Mouse (Mus musculus) heart, adult 9 months (tissue): ENCODE results near the gene Ccrl2.
A peak's percentile ranks its signal among the peaks of the same experiment; 100 is the strongest.

Experiments used
- DNase-seq, 2 experiments: peaks; one replicate each; pipeline ENCODE4 v3.0.0; 2022; ENCODE audit warnings: low spot score in 2 of 2

Ccrl2 gene

DNA sequence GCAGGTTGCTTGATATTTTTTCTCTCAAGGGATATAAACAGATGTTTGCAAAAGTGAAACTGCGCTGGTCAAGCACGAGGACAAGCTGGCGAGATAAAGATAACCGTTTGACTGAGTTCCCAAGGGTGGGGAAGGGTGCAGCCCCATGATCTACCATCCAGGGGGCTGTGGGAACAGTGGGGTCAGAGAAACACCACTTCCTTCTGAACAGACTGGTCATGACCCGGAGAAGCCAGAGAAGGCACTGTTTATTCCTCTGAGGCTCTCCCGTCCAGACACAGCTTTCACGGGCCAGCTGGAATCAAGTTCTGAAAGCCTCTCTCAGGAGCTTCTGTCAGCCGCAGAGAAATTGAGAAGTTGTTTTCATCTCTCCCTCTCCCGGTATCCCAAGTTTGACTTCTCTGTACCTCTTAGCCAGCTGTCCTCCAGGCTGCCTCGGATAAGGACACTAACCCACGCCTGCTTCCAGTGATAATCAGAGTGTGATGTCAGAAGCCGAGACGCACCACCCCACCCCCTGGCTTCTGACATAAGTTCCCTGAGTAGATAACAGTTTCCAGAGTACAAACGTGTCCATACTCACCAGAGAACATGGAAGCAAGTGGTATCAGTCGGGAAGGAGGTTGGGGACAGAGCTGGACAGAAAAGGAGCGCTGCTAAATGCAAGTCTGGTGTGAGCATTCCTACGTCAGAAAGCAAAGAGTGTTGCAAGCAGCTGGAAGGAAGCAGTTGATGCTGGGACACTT, at the start of gene Ccrl2:
Ccrl2 (minus strand) TSS at position 722 of the 746 bp plus-strand sequence.
- peak; percentile 76 to 81 for DNase-seq

DNA sequence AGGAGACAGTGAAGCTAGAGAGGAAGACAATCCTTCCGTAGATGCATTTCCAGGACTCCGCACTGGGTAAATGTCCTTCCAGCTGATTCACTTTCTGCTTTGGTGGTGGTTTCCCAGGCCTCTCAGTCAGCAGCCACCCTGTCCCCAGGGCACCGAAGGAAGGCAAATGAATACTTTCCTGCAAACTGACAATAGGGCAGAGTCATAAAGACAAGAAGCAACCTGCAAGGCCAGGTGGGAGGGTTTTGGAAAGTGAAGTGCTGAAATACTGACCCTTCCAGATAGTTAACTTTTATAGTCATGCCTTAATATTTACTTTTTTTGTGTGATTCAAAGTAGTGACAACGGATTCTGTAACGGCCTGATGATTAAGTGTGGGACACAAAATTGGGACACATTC, 46.6 kb upstream of the Ccrl2 start:
- DNase-seq = no peak

DNA sequence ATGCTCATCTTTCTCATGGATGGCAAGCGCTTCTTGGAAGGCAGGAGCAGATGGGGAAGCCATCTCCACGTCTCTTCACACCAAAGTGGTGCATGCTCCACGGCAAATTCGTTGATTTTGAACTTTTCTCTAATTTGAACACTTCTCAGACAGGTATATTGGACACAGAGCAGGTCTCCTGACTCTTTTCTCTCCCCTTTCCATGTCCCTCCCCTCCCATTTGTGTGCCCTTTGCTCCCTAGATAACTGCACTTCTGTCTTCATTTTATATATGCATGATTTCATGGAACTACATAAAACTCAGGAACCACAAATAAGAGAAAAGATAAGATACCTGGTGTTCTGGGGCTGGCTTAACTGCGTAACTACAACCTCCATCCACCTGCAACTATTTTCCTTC, 46.0 kb upstream of the Ccrl2 start:
- DNase-seq = no peak

DNA sequence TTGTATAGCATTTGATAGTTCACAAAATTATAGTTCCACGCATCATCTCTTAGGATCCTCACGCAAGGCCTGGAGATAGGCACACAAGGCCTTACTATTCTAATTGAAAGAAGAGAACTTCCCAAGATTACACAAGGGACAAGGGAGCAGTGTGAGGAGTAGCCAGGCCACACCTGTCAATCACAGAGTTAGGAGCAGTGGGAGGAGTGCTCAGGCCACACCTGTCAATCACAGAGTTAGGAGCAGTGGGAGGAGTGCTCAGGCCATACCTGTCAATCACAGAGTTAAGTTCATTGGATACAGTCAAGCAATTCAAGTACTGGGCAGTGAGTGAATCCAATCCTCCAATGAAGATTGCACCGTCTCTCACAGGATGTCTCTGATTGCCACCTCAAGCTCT, 43.1 kb upstream of the Ccrl2 start:
- no peak for DNase-seq

DNA sequence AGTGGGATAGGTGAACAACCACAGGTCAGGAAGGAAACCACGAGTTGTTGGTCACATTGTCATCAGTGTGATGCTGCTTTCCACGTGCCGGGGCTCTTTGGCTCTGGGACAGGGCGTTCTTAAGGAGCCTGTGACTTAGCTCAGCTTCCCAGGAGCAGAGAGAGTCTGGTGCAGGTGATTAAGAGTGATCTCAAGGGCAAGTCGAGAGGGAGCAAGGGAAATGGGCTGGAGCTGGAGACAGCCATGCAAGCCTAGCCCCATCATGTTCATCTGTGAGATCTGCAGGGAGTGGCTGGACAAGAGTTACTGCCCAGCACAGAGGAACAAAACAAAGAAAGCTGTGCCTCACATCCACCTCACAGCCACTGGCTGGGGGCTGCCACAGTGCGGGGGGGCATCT, 40.2 kb upstream of the Ccrl2 start:
- DNase-seq = no peak

DNA sequence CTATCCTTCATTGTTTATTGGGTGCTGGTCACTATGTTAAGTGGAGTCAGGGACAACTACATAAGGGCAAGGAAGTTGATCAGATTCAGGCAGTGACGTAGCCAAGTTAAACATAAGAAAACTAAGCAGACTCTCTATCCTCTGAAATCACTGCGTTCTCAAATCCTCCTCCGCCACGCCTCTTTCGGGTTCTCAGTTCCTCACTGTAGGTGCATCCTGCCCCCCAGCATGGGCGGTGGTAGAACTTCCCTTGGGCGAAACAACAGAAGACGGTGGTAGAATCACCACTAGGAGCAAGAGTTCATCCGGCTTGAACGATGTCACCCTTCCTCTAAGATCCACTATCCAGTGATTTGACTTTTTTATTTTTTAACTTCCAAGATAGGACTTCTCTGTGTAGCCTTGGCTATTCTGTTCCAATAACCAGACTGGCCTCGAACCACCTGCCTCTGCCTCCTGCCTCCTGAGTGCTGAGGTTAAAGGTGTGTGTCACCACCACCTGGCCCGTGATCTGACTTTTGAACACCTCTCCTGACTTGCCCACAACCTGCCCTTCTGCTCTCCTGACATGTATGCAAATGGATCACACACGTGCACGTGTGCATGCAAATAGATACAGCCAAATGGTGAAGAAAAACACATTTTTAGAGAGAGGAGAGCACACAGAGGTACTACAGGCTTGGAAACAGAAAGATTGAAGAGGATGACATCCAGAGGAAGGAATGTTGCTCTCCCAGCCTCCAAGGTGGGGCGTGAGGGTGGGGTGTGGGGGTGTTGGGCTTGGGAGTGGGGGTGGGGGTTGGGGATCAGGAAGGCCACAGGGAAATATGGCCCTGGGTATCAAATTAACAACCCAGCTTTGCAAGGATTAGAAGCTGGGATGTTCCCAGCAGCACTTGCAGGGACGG, 39.4 kb upstream of the Ccrl2 start:
- no peak for DNase-seq

DNA sequence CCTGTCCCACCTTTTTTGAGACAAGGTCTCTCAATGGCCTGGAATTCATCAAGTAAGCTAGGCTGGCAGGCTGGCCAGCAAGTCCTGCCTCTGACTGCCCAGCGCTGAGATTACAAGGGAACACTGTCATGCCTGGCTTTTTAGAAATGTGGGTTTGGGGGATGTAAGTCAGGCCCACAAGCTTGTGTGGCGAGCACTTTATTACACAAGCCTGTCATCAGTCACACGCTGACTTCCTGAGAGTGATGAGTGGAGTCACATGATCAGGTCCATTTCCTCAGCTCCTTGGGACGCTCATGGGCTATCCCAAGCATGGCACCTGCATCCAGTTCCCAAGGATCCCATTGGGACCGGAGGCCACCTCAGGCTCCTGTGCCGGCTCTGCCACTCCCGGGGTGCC, 38.4 kb upstream of the Ccrl2 start:
- DNase-seq = no peak

DNA sequence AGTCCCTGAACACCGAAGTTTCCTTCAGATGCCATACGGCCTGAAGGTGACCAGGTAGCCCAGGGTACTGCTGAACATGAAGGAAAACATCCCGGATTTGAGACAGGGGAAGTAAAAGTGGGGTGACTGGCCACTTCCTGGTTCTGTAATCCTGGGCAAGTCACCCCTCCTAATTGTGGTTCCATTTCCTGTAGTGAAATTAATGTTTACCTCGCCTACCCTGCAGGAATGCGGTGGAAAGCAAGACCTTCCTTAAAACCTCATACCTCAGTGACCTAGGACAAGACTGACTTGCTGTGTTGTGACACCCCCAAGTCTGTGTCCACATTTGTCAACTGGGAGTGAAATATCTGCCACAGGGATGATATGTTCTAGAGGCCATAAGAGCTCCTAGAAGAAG, 37.3 kb upstream of the Ccrl2 start:
- DNase-seq = no peak

DNA sequence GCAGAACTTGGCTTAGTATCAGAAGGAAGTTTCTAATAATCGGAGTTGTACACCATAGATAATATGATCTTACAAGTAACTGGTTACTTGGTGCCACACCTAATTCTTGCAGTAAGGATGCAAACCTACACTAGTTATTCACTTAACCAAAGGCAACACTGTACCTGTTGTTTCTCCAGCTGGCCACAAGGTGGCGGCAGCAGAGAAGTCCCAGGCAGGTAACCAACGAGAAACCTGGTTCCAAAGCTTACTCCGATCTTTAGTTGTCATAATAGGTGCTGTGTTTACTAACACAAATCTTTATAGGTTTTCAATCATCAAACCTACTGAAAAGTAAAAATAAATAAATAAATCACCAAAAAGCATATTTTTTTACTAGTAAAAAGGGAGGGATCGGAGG, 35.8 kb upstream of the Ccrl2 start:
- DNase-seq = peak in 1 of 2 experiments; percentile 53

DNA sequence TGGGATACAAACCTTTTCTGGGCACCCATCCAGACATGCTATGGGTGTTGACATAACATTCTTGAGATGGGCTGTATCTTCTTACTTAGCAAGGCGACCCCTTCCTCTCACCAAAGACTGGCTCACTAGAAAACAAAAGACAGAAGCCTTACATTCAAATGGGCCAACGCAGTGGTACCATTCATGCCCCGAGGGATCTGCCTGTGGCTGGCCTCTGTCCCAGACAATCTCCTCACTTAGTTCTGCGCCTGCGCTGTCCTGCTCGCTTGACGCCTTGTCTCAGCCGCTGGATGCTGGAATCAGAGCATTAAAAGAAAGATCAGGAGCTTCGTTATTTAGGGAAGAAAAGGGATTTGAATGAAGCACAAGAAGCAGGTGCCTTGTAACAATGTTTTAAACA, 35.3 kb upstream of the Ccrl2 start:
- peak; percentile 17 to 64 for DNase-seq

DNA sequence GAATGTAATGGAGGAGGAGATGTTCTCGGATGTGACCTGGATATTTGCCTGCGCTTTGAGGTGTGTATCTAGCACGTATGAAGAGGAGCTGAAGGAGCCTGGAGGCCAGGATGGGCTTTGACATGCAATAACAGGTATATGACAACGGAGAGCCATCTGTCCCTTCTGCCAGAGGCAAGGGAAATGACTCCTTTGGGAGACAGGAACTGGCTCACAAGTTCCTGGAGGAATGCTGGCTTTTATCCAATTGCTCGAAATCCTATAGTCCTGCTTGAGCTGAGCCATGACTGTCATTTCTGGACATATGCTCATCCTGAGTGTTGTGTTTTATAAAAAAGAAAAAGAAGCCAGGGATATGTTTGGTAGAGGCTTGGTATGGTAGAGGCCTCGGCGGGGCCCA, 31.6 kb upstream of the Ccrl2 start:
- DNase-seq = no peak

DNA sequence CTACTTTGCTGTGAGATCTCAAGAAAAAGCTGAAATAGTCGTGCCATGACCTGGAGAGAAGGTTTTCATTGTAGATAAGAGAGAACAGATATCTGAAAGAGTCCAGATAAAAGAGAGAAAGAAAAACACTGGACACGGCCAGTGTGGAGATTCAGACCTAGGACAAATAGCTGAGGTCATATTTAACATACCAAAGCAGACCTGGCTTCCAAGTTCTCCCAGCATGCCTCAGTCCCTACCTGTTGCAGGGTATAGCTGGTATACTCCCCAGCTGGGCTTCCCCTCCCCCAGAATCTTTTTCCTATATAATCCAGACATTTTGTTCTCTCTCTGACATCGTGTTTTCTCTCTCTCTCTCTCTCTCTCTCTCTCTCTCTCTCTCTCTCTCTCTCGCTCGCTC, 30.6 kb upstream of the Ccrl2 start:
- no peak for DNase-seq

DNA sequence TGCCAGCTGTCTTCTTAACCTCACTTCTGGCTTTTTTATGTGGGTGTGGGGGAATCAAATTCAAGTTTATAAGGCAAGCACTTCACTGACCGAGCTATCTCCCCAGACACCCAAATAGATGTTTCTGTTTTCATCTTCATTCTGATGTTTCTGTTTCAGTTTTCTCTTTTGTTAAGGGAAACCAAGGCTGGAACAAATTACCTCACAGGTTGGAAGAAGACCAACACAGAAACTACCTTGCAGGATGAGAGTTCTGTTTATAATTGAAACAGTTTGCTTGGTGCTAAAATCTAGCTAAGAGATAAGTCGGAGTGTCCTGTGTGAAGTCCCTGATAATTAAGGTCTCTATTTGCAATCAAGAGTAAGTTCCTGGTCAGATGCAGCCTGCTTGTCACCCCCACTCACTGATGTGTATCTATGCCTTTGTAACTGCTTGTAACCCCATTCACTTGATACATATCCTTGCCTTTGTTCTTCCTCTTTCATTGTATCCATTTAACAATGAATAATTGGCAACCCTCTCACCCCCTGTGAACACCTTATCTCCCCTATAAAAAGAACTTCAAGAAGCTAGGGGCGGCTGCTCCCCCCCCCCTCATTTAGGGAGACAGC, 29.8 kb upstream of the Ccrl2 start:
- DNase-seq = no peak

DNA sequence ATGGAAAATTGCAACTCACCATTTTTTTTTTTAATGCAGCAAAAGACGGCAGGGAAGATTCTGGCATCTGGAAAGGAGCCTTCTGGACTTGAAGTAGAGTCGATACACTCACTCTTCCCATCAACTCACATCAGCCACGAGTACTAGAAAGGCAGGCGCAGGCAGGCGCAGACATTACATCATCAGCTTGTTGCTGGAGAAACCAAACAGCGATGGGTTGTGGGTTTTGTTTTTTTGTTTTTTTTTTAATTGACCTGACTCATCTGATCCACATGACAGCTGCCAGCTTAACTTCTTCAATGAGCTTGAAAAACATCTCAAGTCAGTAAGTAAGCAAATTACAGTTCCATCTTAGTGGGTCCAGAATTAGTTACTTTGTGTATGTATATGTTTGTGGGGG, 28.8 kb upstream of the Ccrl2 start:
- DNase-seq = no peak

DNA sequence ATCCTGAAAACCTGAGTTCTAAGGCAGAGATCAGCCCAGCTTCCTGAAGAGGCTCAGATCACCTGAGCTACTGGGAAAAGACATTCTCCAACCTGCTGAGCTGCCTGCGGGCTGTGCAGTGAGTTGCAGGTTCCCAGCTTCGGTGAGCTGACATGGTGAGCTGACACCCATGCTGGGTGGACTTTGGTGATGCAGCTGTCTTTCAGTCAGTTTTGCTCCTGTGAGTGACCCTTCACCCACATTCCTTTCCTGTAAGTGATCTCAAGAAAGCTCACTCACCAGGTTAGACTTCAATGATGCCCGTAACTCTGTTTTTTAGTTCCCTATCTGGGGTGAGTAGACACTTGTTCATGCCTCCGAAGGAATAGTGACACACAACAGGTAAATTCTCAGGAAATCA, 28.0 kb upstream of the Ccrl2 start:
- DNase-seq = no peak

DNA sequence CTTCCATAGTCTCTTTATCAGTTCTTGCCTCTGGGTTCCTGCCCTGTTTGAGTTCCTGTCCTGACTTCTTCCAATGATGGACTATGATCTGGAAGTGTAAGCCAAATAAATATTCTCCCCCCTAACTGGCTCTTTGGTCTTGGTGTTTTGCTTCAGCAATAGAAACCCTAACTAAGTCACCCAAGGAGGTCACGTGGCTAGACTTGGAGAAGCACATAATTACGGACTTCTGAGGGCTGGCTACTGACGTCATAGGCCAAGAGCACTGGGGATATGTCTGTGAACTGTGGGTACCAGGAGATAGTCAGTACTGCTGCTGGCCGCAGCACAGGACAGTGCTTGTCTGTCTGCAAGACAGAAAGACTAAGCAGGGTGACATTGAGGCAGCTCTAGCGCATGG, 24.4 kb upstream of the Ccrl2 start:
- no peak for DNase-seq

DNA sequence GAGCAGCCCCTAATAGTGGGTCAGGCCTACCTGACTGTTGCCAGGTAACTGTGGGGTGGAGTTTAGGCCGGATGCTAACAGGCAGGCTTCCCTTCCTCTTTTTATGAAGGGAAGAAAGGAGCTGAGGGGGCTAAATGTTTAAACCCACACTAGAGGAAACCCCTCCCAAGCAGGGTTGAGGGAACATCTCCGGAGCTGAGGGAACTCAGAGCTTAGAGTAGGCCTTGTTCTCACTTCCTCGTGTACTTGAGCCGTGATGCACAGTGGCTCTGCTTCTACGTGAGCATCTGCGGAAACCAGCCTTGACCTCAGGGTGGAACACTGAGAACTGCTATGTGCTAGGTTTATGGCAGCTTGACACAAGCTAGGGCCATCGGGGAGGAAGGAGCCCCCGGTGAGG, 23.5 kb upstream of the Ccrl2 start:
- DNase-seq = no peak

DNA sequence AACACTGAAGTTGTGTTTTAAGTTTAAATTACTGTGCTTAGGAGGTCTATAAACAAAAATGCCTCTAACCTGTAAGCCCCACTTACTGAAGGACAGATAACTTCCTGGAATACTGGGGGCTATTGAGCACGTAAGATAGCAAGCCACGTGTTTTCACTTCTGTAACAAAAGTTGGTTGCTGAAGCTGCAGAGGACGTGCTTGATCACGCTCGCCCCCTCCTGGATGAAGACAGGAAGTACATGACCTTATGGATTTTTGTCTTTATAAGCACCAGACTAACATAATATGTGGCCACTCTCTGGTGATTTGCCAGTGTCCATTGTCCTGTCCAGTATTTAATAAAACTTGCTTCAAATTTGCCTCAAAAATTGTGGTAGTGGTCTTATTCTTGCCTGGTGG, 20.4 kb upstream of the Ccrl2 start:
- no peak for DNase-seq

DNA sequence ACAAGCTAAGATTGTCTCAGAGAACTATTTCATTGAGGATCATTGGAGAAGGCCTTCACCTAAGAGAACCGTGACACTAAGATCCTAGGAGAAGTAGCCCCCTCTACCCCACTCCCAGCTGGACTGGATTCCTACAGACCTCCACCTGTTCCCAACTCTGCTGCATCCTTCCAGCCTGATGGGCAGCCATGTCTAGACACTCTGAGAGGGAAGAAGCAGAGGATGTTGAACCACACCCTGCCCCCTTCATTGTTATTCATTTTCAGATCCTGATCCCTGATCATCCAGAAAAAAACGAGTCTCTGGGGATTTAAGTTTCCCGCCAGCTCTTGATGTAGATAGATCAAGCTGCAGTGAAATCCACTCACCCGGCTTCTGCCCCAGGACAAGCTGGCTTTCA, 15.7 kb upstream of the Ccrl2 start:
- no peak for DNase-seq

DNA sequence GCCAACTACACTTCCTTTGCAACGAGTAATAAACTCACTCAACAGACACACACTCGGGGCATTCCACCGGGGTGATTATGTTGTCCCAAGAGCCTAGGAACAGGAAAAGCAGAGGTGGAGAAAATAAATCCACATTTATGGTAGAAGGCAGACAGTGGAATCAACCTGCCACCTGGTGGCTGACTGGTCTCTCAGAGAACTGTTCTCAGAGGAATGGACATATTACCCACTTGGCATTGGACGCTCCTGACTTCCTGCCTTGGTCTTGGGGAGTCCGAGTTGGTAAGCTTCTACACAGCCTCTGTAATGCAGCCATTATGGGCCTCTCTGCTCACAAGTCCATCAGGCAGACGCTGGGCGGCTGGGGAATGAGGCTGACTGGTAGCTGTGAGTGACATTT, 14.9 kb upstream of the Ccrl2 start:
- DNase-seq = peak; percentile 39 to 64

DNA sequence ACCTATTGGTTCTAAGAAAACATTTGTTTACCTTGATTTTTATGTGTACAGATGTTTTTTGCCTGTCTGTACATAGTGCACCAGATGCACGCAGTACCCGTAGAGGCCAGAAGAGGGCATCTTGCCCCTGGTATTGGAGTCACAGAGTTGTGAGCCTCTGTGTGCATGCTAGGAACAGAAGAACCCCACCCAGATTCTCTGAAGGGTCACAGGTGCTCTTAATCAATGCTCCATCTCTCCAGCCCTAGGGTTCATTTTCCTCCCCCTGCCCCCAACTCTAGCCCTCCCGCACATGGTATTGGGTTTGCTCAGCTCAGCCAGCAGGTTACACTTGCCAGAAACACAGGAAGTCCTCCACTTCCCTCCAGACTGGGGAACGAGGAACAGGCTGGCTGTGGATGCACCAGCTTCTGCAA, 13.2 kb upstream of the Ccrl2 start:
- peak; percentile 32 to 43 for DNase-seq

DNA sequence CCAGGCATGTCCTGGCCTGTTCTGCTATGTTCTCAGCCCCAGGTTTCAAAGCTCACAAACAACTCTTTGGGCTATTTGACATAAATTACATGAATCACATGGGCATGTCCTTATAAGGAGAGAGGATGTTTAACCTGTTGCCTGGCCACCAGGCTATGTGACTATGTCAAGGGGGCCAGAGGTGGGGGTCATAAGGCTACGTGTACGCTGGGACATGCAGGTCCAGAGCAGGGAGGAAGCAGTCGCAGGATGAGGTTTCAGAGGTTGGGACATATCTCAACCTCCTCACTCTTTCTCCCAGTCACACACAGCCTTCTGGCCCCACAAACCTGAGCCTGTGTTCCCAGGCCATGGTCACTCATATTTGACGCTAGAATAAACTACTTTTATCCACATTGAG, 9.7 kb upstream of the Ccrl2 start:
- no peak for DNase-seq

DNA sequence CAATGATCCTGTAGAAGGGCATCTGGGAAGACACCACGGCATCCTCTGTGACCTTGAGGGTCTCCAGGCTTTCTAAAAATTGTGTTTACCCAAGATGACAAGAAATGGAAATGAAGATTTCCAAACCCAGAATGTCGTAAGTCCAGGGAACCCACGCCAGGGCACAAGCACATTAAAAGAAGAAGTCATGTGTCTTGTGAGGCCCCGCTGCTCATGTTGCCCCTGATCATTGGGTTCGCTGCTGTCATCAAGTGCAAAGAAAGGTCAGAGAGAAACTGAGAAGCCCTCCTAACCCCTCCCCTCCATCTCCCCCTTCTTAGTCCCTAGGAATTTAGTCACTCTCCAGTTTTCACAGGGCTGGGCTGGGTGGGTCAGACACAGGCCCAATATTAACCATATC, 5.5 kb upstream of the Ccrl2 start:
- no peak for DNase-seq
